Mouse (Mus musculus): ENCODE results near the gene Lclat1. TPM values are rescaled to one million over a fixed set of nuclear protein-coding genes. Genes with fewer than 3 reads are reported as not detected.
"Not testable (repeated sequence)": the region's sequence is repeated elsewhere in the genome, so short reads cannot be mapped to it uniquely, and the experiment has no call there.

The Lclat1 gene
- polyA plus RNA-seq, 1 experiment = 10.8 TPM

GRCm38 (mm10) chr17:73121726-73122125 is 13.9 kb downstream of the Lclat1 start:
- 41% methylated on average over 2 of the region's 2 CpGs for WGBS
- no peak for DNase-seq (ENCODE audit: low read depth, low spot score)

- DNase-seq (ENCODE audit: low read depth, low spot score) = no peak
- 26% methylated on average over 2 of the region's 2 CpGs for WGBS
These were observed 18.6 kb downstream of the Lclat1 start for GRCm38 (mm10) chr17:73126349-73126748.

GRCm38 (mm10) chr17:73126903-73127302 is 19.1 kb downstream of the Lclat1 start:
- DNase-seq (ENCODE audit: low read depth, low spot score) = no peak

- WGBS = 83% methylated on average over 5 of the region's 5 CpGs
- no peak for DNase-seq (ENCODE audit: low read depth, low spot score)
These were observed 29.0 kb downstream of the Lclat1 start for GRCm38 (mm10) chr17:73136562-73137484.

- WGBS = 91% methylated on average over 3 of the region's 3 CpGs
- DNase-seq (ENCODE audit: low read depth, low spot score) = no peak
These were observed 30.4 kb downstream of the Lclat1 start for GRCm38 (mm10) chr17:73138217-73138616.

DNA sequence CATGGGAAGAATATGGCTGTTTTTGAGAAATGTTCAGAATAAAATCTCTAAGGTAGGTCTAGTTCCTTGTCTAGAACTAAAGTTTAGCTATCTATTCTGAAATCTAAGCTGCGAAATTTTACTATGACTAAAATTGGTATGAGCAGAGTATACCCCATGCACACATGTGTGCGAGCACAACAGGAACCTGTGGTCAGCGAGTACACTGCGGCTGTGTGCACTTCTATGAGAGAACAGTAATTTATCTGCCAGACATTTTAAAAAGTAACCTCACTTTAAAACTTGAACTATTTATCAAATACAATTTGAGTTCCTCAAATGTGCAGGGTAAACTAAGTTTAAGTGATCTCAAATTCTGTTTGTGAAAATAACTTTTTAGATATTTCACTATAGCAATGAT is 34.2 kb downstream of the Lclat1 start:
- no peak for DNase-seq (ENCODE audit: low read depth, low spot score)
- 44% methylated on average over 4 of the region's 4 CpGs for WGBS

- WGBS = 14% methylated on average over 2 of the region's 2 CpGs
- peak; percentile 65 for DNase-seq (ENCODE audit: low read depth, low spot score)
These were observed 34.7 kb downstream of the Lclat1 start for GRCm38 (mm10) chr17:73142445-73142844.

DNA sequence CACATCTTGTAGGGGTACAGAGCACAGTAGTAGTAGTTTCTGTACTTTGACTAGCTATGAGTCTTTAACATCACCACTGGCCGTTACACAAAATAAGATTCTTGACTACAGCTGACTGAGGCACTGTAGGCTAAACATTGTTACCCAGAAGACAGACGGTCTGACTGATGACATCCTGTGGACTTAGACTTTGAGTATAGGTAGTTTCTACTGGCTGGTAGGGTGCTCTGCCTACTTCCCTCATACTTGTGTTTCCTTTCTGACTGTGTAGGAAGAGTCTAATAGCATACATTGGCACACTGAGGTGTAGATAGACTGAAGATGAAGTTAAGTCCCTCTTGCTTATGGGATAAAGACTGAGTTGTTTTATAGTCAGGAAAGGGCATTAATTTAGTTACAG is 37.6 kb downstream of the Lclat1 start:
- DNase-seq (ENCODE audit: low read depth, low spot score) = no peak
- WGBS = 91% methylated on average over 2 of the region's 2 CpGs

DNA sequence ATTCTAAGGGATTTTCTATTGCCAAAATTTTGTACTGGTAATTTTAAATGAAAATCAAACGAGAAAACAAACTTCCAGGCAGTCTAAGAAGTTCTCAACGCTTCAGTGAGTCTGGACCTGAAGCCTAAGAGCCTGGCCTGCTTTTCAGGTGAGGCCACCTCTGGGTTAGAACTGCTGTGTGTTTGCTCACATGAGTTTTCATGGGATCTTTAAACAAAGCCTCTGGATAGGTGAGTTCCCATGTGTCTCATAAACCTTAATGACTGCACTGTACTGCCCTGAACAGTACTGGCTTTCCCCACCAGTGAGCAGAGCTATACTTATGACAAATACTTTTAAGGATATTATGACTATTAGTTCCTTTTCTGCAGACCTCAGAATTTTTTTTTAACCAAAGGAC is 40.8 kb downstream of the Lclat1 start:
- DNase-seq (ENCODE audit: low read depth, low spot score) = peak; percentile 22
- 33% methylated on average over 2 of the region's 2 CpGs for WGBS

DNA sequence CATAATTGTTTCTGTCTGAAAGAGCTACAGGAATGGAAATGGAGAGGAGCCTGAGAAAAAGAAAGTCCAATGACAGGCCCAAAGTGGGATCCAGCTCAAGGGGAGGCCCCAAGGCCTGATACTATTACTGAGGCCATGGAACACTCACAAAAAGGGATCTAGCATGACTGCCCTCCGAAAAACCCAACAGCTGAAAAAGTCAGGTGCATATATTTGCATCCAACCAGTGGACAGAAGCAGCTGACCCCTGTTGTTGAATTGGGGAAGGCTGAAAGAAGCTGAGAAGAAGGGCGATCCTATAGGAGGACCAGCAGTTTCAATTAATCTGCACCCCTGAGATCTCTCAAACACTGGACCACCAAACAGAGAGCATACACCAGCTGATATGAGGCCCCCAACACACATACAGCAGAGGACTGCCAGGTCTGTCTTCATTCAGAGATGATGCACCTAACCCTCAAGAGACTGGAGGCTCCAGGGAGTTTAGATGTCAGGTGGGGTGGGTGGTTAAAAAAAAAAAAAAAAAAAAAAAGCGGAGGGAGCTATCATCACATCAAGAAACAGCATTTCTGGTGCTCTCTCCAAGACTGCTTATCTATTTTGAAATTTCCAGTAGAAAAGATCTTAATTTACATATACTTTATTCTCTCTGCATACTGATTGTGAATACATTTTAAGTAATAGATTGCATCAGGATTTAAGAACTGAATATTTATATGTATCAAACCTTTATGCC is 45.2 kb downstream of the Lclat1 start:
- DNase-seq (ENCODE audit: low read depth, low spot score) = not testable (repeated sequence)
- 96% methylated on average over 3 of the region's 3 CpGs for WGBS

DNA sequence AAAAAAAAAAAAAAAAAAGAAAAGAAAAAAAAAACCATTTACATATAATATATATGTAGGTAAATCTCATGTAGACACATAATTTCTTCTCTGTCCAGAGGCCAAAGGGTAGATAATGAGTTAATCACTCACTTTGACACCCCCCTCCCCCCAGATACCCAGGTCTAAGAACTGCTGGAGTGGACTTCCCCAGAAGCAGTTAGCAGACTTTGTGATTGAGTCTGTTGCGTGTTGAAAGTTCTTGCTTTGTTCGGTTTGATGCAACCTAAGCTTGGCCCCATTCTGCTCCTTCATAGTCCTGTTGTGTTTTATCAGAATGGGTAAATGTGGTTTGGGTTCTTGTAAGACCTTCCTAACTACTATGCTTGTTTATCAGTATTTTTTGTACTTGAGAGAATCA is 45.9 kb downstream of the Lclat1 start:
- no peak for DNase-seq (ENCODE audit: low read depth, low spot score)
- 92% methylated on average over 2 of the region's 2 CpGs for WGBS

- DNase-seq (ENCODE audit: low read depth, low spot score) = no peak
- WGBS = 41% methylated on average over 1 of the region's 1 CpGs
These were observed 48.8 kb downstream of the Lclat1 start for GRCm38 (mm10) chr17:73156606-73157005.

GRCm38 (mm10) chr17:73161795-73162194 is 54.0 kb downstream of the Lclat1 start:
- no peak for DNase-seq (ENCODE audit: low read depth, low spot score)
- WGBS = 79% methylated on average over 6 of the region's 6 CpGs

DNA sequence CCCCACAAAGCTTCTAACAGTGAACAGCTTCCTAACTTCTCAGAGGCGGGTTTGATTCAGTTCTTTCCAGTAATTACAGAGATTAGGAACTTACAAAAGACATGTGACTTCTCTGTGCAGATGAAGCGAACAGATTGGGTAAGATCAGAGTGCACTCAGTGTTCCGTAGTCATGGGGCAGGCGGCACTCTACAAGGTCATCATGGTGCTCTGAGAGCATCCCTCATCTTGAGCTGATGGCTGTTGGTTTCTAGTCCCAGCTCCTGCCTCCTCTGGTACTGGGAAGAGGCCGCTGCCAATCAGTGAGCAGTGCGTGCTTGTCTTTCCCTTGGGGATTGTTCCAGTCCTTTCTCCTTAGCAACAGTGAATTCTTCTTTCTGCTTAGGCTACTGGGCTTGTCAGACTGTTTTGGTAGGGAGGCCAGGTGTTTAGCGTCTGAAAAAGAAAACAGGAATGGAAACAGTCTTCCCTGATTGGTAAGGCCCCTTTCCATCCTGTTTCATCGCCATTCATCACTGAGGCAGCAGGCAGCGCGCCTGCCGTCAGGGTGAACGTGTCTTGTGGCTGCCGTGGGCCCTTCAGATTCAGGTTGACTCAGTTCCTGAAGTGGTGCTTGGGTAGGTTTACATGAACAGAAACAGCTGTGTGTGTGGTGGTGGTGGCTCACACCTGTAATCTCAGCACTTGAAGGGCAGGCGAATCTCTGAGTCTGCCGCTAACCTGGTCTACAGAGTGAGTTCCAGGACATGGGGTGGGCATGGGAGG is 54.8 kb downstream of the Lclat1 start:
- no peak for DNase-seq (ENCODE audit: low read depth, low spot score)
- 88% methylated on average over 15 of the region's 15 CpGs for WGBS

- DNase-seq (ENCODE audit: low read depth, low spot score) = no peak
- WGBS = 21% methylated on average over 3 of the region's 3 CpGs
These were observed 55.8 kb downstream of the Lclat1 start for GRCm38 (mm10) chr17:73163597-73163996.

GRCm38 (mm10) chr17:73164121-73164520 is 56.3 kb downstream of the Lclat1 start:
- DNase-seq (ENCODE audit: low read depth, low spot score) = no peak
- 73% methylated on average over 2 of the region's 2 CpGs for WGBS

GRCm38 (mm10) chr17:73169461-73169860 is 61.7 kb downstream of the Lclat1 start:
- 95% methylated on average over 7 of the region's 7 CpGs for WGBS
- DNase-seq (ENCODE audit: low read depth, low spot score) = no peak

DNA sequence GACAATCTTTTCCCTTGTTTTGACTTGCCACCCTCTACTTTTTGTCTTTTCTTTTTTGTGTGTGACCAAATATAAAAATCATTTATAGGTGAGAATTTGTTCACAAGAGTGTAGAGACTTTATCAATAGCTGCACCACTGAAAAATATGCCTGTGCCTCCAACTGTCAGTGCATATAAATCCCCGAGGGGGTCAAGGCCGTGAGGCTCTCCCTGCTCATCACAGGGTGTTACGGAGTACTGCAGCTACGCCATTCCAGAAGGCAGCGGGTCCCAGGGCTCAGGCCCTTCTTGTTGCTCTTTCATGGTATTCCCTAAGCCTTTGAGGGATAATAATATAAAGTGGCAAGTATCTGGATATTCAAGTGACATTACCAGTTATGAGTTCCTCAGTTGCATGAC is 62.4 kb downstream of the Lclat1 start:
- WGBS = 90% methylated on average over 5 of the region's 5 CpGs
- DNase-seq (ENCODE audit: low read depth, low spot score) = no peak

DNA sequence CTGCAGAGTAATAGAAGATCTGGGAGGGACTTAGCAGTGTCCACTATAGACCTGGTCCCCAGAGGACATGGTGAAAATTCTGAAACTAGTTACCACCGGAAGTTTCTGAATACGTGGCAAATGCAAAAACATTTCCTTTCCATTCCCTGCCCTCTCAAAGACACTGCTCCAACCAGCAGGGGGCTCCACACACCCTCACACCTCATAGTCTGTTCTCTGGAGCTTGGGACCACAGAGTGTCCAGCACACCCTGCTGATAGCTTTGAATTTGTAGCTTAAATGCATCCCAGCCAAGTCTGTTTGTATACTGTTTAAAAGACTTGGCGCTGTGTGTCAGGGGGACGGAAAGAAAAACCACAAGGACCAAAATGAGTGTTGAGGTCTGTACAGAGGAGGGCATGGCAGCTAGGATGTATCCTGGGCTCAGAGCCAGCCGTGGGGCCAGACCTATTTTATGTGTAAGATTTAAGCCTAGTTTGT is 66.3 kb downstream of the Lclat1 start:
- 34% methylated on average over 5 of the region's 5 CpGs for WGBS
- DNase-seq (ENCODE audit: low read depth, low spot score) = peak; percentile 27

- no peak for DNase-seq (ENCODE audit: low read depth, low spot score)
- WGBS = 82% methylated on average over 5 of the region's 5 CpGs
These were observed 67.9 kb downstream of the Lclat1 start for GRCm38 (mm10) chr17:73175720-73176119.

Measured in large intestine, adult 2 months (tissue).